Mouse (Mus musculus) MEL (cell line): Measurements from ENCODE around the gene Cyp4f17. TPM values are rescaled to one million over a fixed set of nuclear protein-coding genes. Genes with fewer than 3 reads are reported as not detected.
"Not testable (repeated sequence)": the region's sequence is repeated elsewhere in the genome, so short reads cannot be mapped to it uniquely, and the experiment has no call there.

Source experiments
- DNase-seq: peaks from one replicate; pipeline ENCODE4 v3.0.0; 2011; ENCODE audit warnings: low read depth, low spot score
- H3K27ac ChIP-seq: 2 replicates; pipeline ENCODE4 v1.5.1; 2012; ENCODE audit warnings: low read depth, mild to moderate bottlenecking, control low read depth, low read length, moderate library complexity; ENCODE audit not compliant: control insufficient read depth
- H3K27me3 ChIP-seq, 2 experiments: fragments of 150-350 bp in 1 of 2; sonication (generic) in 1 of 2; 2 replicates each; pipeline ENCODE4 v1.6.1; 2012; ENCODE audit warnings: low read length in 2 of 2, mild to moderate bottlenecking in 2 of 2, improper control_type of control experiment in 1 of 2, moderate library complexity in 1 of 2; ENCODE audit not compliant: insufficient read depth in 2 of 2, control insufficient read depth in 1 of 2
- H3K36me3 ChIP-seq, 2 experiments: 2 replicates each; pipeline ENCODE4 v1.6.1; 2012 to 2014; ENCODE audit warnings: low read length in 2 of 2, improper control_type of control experiment in 1 of 2, inconsistent platforms in 1 of 2, mild to moderate bottlenecking in 1 of 2; ENCODE audit not compliant: insufficient read depth in 2 of 2, control insufficient read depth in 1 of 2
- H3K4me1 ChIP-seq, 2 experiments: fragments of 150-350 bp in 1 of 2; sonication (generic) in 1 of 2; 2 replicates each; pipeline ENCODE4 v1.6.1; 2012; ENCODE audit warnings: low read length in 2 of 2, improper control_type of control experiment in 1 of 2, mild to moderate bottlenecking in 1 of 2; ENCODE audit not compliant: insufficient read depth in 2 of 2, control insufficient read depth in 1 of 2
- H3K4me3 ChIP-seq, 2 experiments: fragments of 150-350 bp in 1 of 2; sonication (generic) in 1 of 2; 2 replicates each; pipeline ENCODE4 v1.5.1; 2012; ENCODE audit warnings: low read depth in 2 of 2, low read length in 2 of 2, mild to moderate bottlenecking in 2 of 2, moderate library complexity in 2 of 2, control low read depth in 1 of 2, improper control_type of control experiment in 1 of 2; ENCODE audit not compliant: control insufficient read depth in 1 of 2, insufficient read depth in 1 of 2
- H3K79me2 ChIP-seq: 2 replicates; pipeline ENCODE4 v1.6.1; 2012; ENCODE audit warnings: mild to moderate bottlenecking, low read length, moderate library complexity; ENCODE audit not compliant: control insufficient read depth, poor library complexity, insufficient read depth
- H3K9ac ChIP-seq: 2 replicates; pipeline ENCODE4 v1.6.1; 2012; ENCODE audit warnings: low read depth, mild to moderate bottlenecking, control low read depth, low read length, moderate library complexity; ENCODE audit not compliant: control insufficient read depth, poor library complexity, severe bottlenecking
- H3K9me3 ChIP-seq: fragments of 150-350 bp; sonication (generic); replicated peaks from 2 replicates; pipeline ENCODE4 v1.6.1; 2012; ENCODE audit warnings: mild to moderate bottlenecking, low read length, improper control_type of control experiment, moderate library complexity; ENCODE audit not compliant: insufficient read depth
- CHD2 ChIP-seq: IDR thresholded peaks from 2 replicates; pipeline ENCODE4 v1.6.1; 2011; ENCODE audit warnings: low read length, improper control_type of control experiment
- GABPA ChIP-seq: IDR thresholded peaks from 2 replicates; pipeline ENCODE4 v1.6.1; 2012; ENCODE audit warnings: low read depth, mild to moderate bottlenecking, inconsistent platforms, low read length, improper control_type of control experiment, moderate library complexity
- MEF2A ChIP-seq: IDR thresholded peaks from 2 replicates; pipeline ENCODE4 v1.6.1; 2014; ENCODE audit warnings: low read depth, mild to moderate bottlenecking, inconsistent platforms, low read length, improper control_type of control experiment; ENCODE audit not compliant: poor library complexity, insufficient replicate concordance, severe bottlenecking; ENCODE audit errors: extremely low read depth
- USF1 ChIP-seq: IDR thresholded peaks from 2 replicates; pipeline ENCODE4 v1.6.1; 2014; ENCODE audit warnings: low read depth, mild to moderate bottlenecking, inconsistent platforms, low read length, improper control_type of control experiment, moderate library complexity
- polyA plus RNA-seq, 2 experiments: library from polyadenylated mRNA; stranded (reverse) in 1 of 2; unstranded in 1 of 2; fragments of >175 nt in 1 of 2; fragments of >200 nt in 1 of 2; gene quantifications; 2 replicates each; pipeline versions ENCODE4 v1.2.1 to v1.2.4; 2012; ENCODE audit warnings: low replicate concordance in 2 of 2, low read depth in 1 of 2; ENCODE audit not compliant: insufficient read length in 2 of 2, insufficient read depth in 1 of 2, missing spikeins in 1 of 2
- total RNA-seq: library from RNA; depleted of rRNA; stranded (reverse); fragments of 300-350 nt; gene quantifications from 2 replicates; pipeline ENCODE4 v1.2.3, GENCODE M21; 2012

Gene Cyp4f17
- total and polyA plus RNA-seq, 3 experiments: 0.42 to 1.8 TPM; not detected in 1

GRCm38 (mm10) chr17:32550900-32551770 is 45.3 kb downstream of the Cyp4f17 start (continued):
- TF ChIP-seq GABPA (no peak), USF1 (0 out of 2 replicates have a peak, but pooled peaks have one; percentile 18), MEF2A (no peak), CHD2 (no peak)
- TF ChIP-seq, all 39 proteins: peak for 18

- not testable (repeated sequence) for H3K4me1 ChIP-seq, H3K36me3 ChIP-seq, H3K27me3 ChIP-seq, DNase-seq, H3K9ac ChIP-seq, H3K4me3 ChIP-seq, H3K79me2 ChIP-seq, H3K9me3 ChIP-seq, H3K27ac ChIP-seq
Measured at GRCm38 (mm10) chr17:32553016-32553415, 47.2 kb downstream of the Cyp4f17 start.

- H3K36me3 ChIP-seq, H3K9ac ChIP-seq, H3K4me1 ChIP-seq, H3K27me3 ChIP-seq, DNase-seq, H3K9me3 ChIP-seq, H3K27ac ChIP-seq, H3K4me3 ChIP-seq, H3K79me2 ChIP-seq: not testable (repeated sequence)
Measured at GRCm38 (mm10) chr17:32554368-32554767, 48.5 kb downstream of the Cyp4f17 start.

GRCm38 (mm10) chr17:32563301-32563700 is 57.5 kb downstream of the Cyp4f17 start:
- not testable (repeated sequence) for H3K36me3 ChIP-seq, H3K4me3 ChIP-seq, DNase-seq, H3K9me3 ChIP-seq, H3K4me1 ChIP-seq, H3K9ac ChIP-seq, H3K79me2 ChIP-seq, H3K27ac ChIP-seq, H3K27me3 ChIP-seq

- not testable (repeated sequence) for H3K9me3 ChIP-seq, DNase-seq, H3K79me2 ChIP-seq, H3K4me1 ChIP-seq, H3K36me3 ChIP-seq, H3K27me3 ChIP-seq, H3K9ac ChIP-seq, H3K4me3 ChIP-seq, H3K27ac ChIP-seq
Measured at GRCm38 (mm10) chr17:32573286-32573685, 67.4 kb downstream of the Cyp4f17 start.
